In the genomic region with DNA sequence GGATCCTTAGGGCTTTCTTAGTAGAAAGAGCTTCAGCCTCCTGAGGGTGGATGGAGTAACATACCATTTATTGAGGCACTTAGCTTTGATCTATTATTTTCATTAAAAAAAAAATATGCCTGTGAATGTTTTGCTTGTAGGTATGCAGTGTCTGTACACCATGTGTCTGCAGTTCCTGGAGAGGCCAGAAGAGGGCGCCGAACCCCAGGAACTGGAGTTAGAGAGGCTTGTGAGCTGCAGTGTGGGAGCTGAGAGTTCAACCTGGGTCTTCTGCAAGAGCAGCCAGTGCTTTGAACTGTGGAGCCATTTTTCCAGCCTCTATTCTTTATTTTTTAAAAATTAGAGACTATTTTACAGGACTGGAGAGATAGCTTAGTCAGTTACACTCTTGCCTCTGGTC, we compare ENCODE assay signal across 14 mouse cellular contexts.
DNase-seq lines count a peak whose midpoint lies in the region; ATAC-seq and TF ChIP-seq lines count a peak whose summit lies in the region.
"Had no signal": no experiment of that assay in that cellular context is flagged by ENCODE, and none has a peak within 500 bp of the region (broad histone marks: within the 10 kb centered on the region; RNA-seq: fewer than 3 reads in every experiment).

No protein-coding gene starts in this region.

- H3K9ac ChIP-seq in liver, postnatal 0 days (replicated peaks), result no peak overlapping the region
- H3K9ac ChIP-seq: hindbrain, embryonic 15.5 days had no signal

- no peak for ATAC-seq in liver, postnatal 0 days

- TF ChIP-seq EP300 in liver, postnatal 0 days (IDR thresholded peaks at IDR 0.05; ENCODE audit: low read depth), result no peak

- peak; percentile 24; the same call in 1 of the 2 replicates for TF ChIP-seq CTCF in gastrocnemius, adult 2 months (IDR thresholded peaks at IDR 0.05)
- peak; percentile 16; the same call in 1 of the 2 replicates for TF ChIP-seq CTCF in thymus, adult 2 months (IDR thresholded peaks at IDR 0.05; ENCODE audit: borderline replicate concordance, control insufficient read depth, extremely low read depth, insufficient read depth, low read length, poor library complexity)
- peak; percentile 61 for TF ChIP-seq CTCF in liver, postnatal 0 days (IDR thresholded peaks at IDR 0.05; ENCODE audit: low read depth)

- H3K4me3 ChIP-seq in gastrocnemius, adult 2 months, result no peak overlapping the region
- H3K4me3 ChIP-seq in thymus, adult 2 months (ENCODE audit: control insufficient read depth, insufficient read depth, low read length), result no peak overlapping the region
- no peak overlapping the region for H3K4me3 ChIP-seq in liver, postnatal 0 days (ENCODE audit: low read depth, low read length)
- H3K4me3 ChIP-seq: heart, embryonic 10.5 days; hindbrain, embryonic 15.5 days; limb, embryonic 10.5 days had no signal

- H3K36me3 ChIP-seq in thymus, adult 2 months (ENCODE audit: control insufficient read depth, insufficient read depth, low read length), result no peaks in the 10 kb centered on the region
- H3K36me3 ChIP-seq in liver, postnatal 0 days (replicated peaks; ENCODE audit: insufficient read depth, low read length), result no peaks in the 10 kb centered on the region
- H3K36me3 ChIP-seq: heart, embryonic 10.5 days; hindbrain, embryonic 15.5 days; limb, embryonic 10.5 days had no signal

- no peaks in the 10 kb centered on the region; the same call in 1 of the 2 replicates for H3K4me1 ChIP-seq in thymus, adult 2 months (replicated peaks; ENCODE audit: control insufficient read depth, insufficient read depth, low read length)
- H3K4me1 ChIP-seq in liver, postnatal 0 days (ENCODE audit: insufficient read depth), result no peaks in the 10 kb centered on the region
- H3K4me1 ChIP-seq: heart, embryonic 10.5 days had no signal

- H3K27me3 ChIP-seq in thymus, adult 2 months (ENCODE audit: control insufficient read depth, insufficient read depth, low read length), result no peaks in the 10 kb centered on the region
- peaks cover 9% of the 10 kb centered on the region for H3K27me3 ChIP-seq in liver, postnatal 0 days (ENCODE audit: insufficient read depth, low read length)
- H3K27me3 ChIP-seq: hindbrain, embryonic 15.5 days had no signal

- no peak overlapping the region for H3K27ac ChIP-seq in gastrocnemius, adult 2 months
- no peak overlapping the region for H3K27ac ChIP-seq in thymus, adult 2 months (ENCODE audit: control insufficient read depth, insufficient read depth, low read length)
- no peak overlapping the region for H3K27ac ChIP-seq in liver, postnatal 0 days (ENCODE audit: low read depth)
- H3K27ac ChIP-seq: heart, embryonic 10.5 days; hindbrain, embryonic 15.5 days; macrophage had no signal

- intact Hi-C loops in gastrocnemius, adult 2 months (cut with DNase I), result loop anchor here (10.0 kb wide), 1 partner anchor 191 kb away; no protein-coding TSS in a partner anchor

- 73% methylated on average over 2 of the region's 2 CpGs for WGBS in thymus, adult 2 months
- 69% methylated on average over 2 of the region's 2 CpGs for WGBS in liver, postnatal 0 days (ENCODE audit: insufficient replicate concordance)

- H3K4me2 ChIP-seq in liver, postnatal 0 days (ENCODE audit: low read depth, low read length), result no peak overlapping the region
- H3K4me2 ChIP-seq: hindbrain, embryonic 15.5 days had no signal

- TF ChIP-seq POLR2A in thymus, adult 2 months (IDR thresholded peaks at IDR 0.05; ENCODE audit: control insufficient read depth, extremely low read depth, insufficient read depth, low read length, poor library complexity), result no peak

- DNase-seq in gastrocnemius, adult 2 months, result no peak
- DNase-seq in gastrocnemius, postnatal 10 days, result no peak
- no peak for DNase-seq in thymus, adult 2 months
- no peak for DNase-seq in thymus, adult 18-20 months
- DNase-seq in liver, postnatal 0 days, result peak; percentile 46
- no peak for DNase-seq in urinary bladder, postnatal 10 days (ENCODE audit: low spot score)
- no peak for DNase-seq in right cerebral cortex, adult 18-20 months
- DNase-seq in ovary, postnatal 36 days (ENCODE audit: low spot score), result no peak
- DNase-seq: adrenal gland, adult 8-10 months; right cerebral cortex, postnatal 25 days had no signal

- H3K9me3 ChIP-seq in liver, postnatal 0 days (ENCODE audit: low read length), result peaks cover 4% of the 10 kb centered on the region
- H3K9me3 ChIP-seq: heart, embryonic 10.5 days; hindbrain, embryonic 15.5 days; limb, embryonic 10.5 days had no signal
